Mouse (Mus musculus) MEL (cell line): ENCODE data around the gene Btbd7. TPM values are rescaled to one million over a fixed set of nuclear protein-coding genes. Genes with fewer than 3 reads are reported as not detected.

ENCODE experiments used
- DNase-seq: peaks from one replicate; pipeline ENCODE4 v3.0.0; 2011; ENCODE audit warnings: low read depth, low spot score
- H3K27ac ChIP-seq: 2 replicates; pipeline ENCODE4 v1.5.1; 2012; ENCODE audit warnings: low read depth, mild to moderate bottlenecking, control low read depth, low read length, moderate library complexity; ENCODE audit not compliant: control insufficient read depth
- H3K27me3 ChIP-seq, 2 experiments: fragments of 150-350 bp in 1 of 2; sonication (generic) in 1 of 2; 2 replicates each; pipeline ENCODE4 v1.6.1; 2012; ENCODE audit warnings: low read length in 2 of 2, mild to moderate bottlenecking in 2 of 2, improper control_type of control experiment in 1 of 2, moderate library complexity in 1 of 2; ENCODE audit not compliant: insufficient read depth in 2 of 2, control insufficient read depth in 1 of 2
- H3K36me3 ChIP-seq, 2 experiments: 2 replicates each; pipeline ENCODE4 v1.6.1; 2012 to 2014; ENCODE audit warnings: low read length in 2 of 2, improper control_type of control experiment in 1 of 2, inconsistent platforms in 1 of 2, mild to moderate bottlenecking in 1 of 2; ENCODE audit not compliant: insufficient read depth in 2 of 2, control insufficient read depth in 1 of 2
- H3K4me1 ChIP-seq, 2 experiments: fragments of 150-350 bp in 1 of 2; sonication (generic) in 1 of 2; 2 replicates each; pipeline ENCODE4 v1.6.1; 2012; ENCODE audit warnings: low read length in 2 of 2, improper control_type of control experiment in 1 of 2, mild to moderate bottlenecking in 1 of 2; ENCODE audit not compliant: insufficient read depth in 2 of 2, control insufficient read depth in 1 of 2
- H3K4me3 ChIP-seq, 2 experiments: fragments of 150-350 bp in 1 of 2; sonication (generic) in 1 of 2; 2 replicates each; pipeline ENCODE4 v1.5.1; 2012; ENCODE audit warnings: low read depth in 2 of 2, low read length in 2 of 2, mild to moderate bottlenecking in 2 of 2, moderate library complexity in 2 of 2, control low read depth in 1 of 2, improper control_type of control experiment in 1 of 2; ENCODE audit not compliant: control insufficient read depth in 1 of 2, insufficient read depth in 1 of 2
- H3K79me2 ChIP-seq: 2 replicates; pipeline ENCODE4 v1.6.1; 2012; ENCODE audit warnings: mild to moderate bottlenecking, low read length, moderate library complexity; ENCODE audit not compliant: control insufficient read depth, poor library complexity, insufficient read depth
- H3K9ac ChIP-seq: 2 replicates; pipeline ENCODE4 v1.6.1; 2012; ENCODE audit warnings: low read depth, mild to moderate bottlenecking, control low read depth, low read length, moderate library complexity; ENCODE audit not compliant: control insufficient read depth, poor library complexity, severe bottlenecking
- H3K9me3 ChIP-seq: fragments of 150-350 bp; sonication (generic); replicated peaks from 2 replicates; pipeline ENCODE4 v1.6.1; 2012; ENCODE audit warnings: mild to moderate bottlenecking, low read length, improper control_type of control experiment, moderate library complexity; ENCODE audit not compliant: insufficient read depth
- BHLHE40 ChIP-seq: IDR thresholded peaks from 2 replicates; pipeline ENCODE4 v1.6.1; 2012; ENCODE audit warnings: low read depth, mild to moderate bottlenecking, inconsistent platforms, low read length, improper control_type of control experiment, borderline replicate concordance
- CHD1 ChIP-seq: IDR thresholded peaks from 2 replicates; pipeline ENCODE4 v1.6.1; 2012; ENCODE audit warnings: low read depth, mild to moderate bottlenecking, inconsistent platforms, low read length, improper control_type of control experiment
- CTCF ChIP-seq, 3 experiments: IDR thresholded peaks in 2 of 3; conservative IDR thresholded peaks in 1 of 3; 2 replicates each; pipeline ENCODE4 v1.5.1; 2011 to 2012; ENCODE audit warnings: low read length in 3 of 3, low read depth in 2 of 3, mild to moderate bottlenecking in 2 of 3, improper control_type of control experiment in 1 of 3, inconsistent platforms in 1 of 3, mixed read lengths in 1 of 3, moderate library complexity in 1 of 3; ENCODE audit not compliant: control insufficient read depth in 1 of 3, insufficient read depth in 1 of 3, poor library complexity in 1 of 3, severe bottlenecking in 1 of 3
- E2F4 ChIP-seq: IDR thresholded peaks from 2 replicates; pipeline ENCODE4 v1.6.1; 2011; ENCODE audit warnings: low read depth, low read length, improper control_type of control experiment, borderline replicate concordance
- ELF1 ChIP-seq: IDR thresholded peaks from 2 replicates; pipeline ENCODE4 v1.6.1; 2014; ENCODE audit warnings: low read depth, mild to moderate bottlenecking, inconsistent platforms, low read length, improper control_type of control experiment, moderate library complexity
- EP300 ChIP-seq, 2 experiments: IDR thresholded peaks; 2 replicates each; pipeline ENCODE4 v1.6.1; 2011; ENCODE audit warnings: improper control_type of control experiment in 2 of 2, low read length in 2 of 2, low read depth in 1 of 2, mild to moderate bottlenecking in 1 of 2
- GABPA ChIP-seq: IDR thresholded peaks from 2 replicates; pipeline ENCODE4 v1.6.1; 2012; ENCODE audit warnings: low read depth, mild to moderate bottlenecking, inconsistent platforms, low read length, improper control_type of control experiment, moderate library complexity
- MAFK ChIP-seq: IDR thresholded peaks from 2 replicates; pipeline ENCODE4 v1.6.1; 2011; ENCODE audit warnings: low read depth, mild to moderate bottlenecking, low read length, improper control_type of control experiment, borderline replicate concordance
- MAZ ChIP-seq: IDR thresholded peaks from 2 replicates; pipeline ENCODE4 v1.6.1; 2012; ENCODE audit warnings: low read depth, mild to moderate bottlenecking, inconsistent platforms, low read length, improper control_type of control experiment
- MEF2A ChIP-seq: IDR thresholded peaks from 2 replicates; pipeline ENCODE4 v1.6.1; 2014; ENCODE audit warnings: low read depth, mild to moderate bottlenecking, inconsistent platforms, low read length, improper control_type of control experiment; ENCODE audit not compliant: poor library complexity, insufficient replicate concordance, severe bottlenecking; ENCODE audit errors: extremely low read depth
- MXI1 ChIP-seq: IDR thresholded peaks from 2 replicates; pipeline ENCODE4 v1.6.1; 2011; ENCODE audit warnings: mild to moderate bottlenecking, low read depth, low read length, improper control_type of control experiment
- POLR2A ChIP-seq, 2 experiments: IDR thresholded peaks; 2 replicates each; pipeline ENCODE4 v1.6.1; 2011 to 2012; ENCODE audit warnings: low read length in 2 of 2, mild to moderate bottlenecking in 2 of 2, control low read depth in 1 of 2, improper control_type of control experiment in 1 of 2, low read depth in 1 of 2, moderate library complexity in 1 of 2; ENCODE audit not compliant: control insufficient read depth in 1 of 2, insufficient read depth in 1 of 2, poor library complexity in 1 of 2
- RAD21 ChIP-seq: IDR thresholded peaks from 2 replicates; pipeline ENCODE4 v1.6.1; 2011; ENCODE audit warnings: mild to moderate bottlenecking, low read depth, low read length, improper control_type of control experiment
- SMC3 ChIP-seq: IDR thresholded peaks from 2 replicates; pipeline ENCODE4 v1.6.1; 2011; ENCODE audit warnings: low read depth, low read length, improper control_type of control experiment
- TCF12 ChIP-seq: IDR thresholded peaks from 2 replicates; pipeline ENCODE4 v1.6.1; 2014; ENCODE audit warnings: low read depth, mild to moderate bottlenecking, inconsistent platforms, low read length, improper control_type of control experiment, moderate library complexity
- USF2 ChIP-seq, 2 experiments: IDR thresholded peaks; 2 replicates each; pipeline ENCODE4 v1.6.1; 2011 to 2012; ENCODE audit warnings: improper control_type of control experiment in 2 of 2, low read length in 2 of 2, borderline replicate concordance in 1 of 2, inconsistent platforms in 1 of 2, low read depth in 1 of 2, mild to moderate bottlenecking in 1 of 2; ENCODE audit not compliant: insufficient read depth in 1 of 2
- ZKSCAN1 ChIP-seq: IDR thresholded peaks from 2 replicates; pipeline ENCODE4 v1.6.1; 2012; ENCODE audit warnings: low read depth, mild to moderate bottlenecking, inconsistent platforms, low read length, improper control_type of control experiment, moderate library complexity
- ZNF384 ChIP-seq: IDR thresholded peaks from 2 replicates; pipeline ENCODE4 v1.6.1; 2012; ENCODE audit warnings: low read depth, mild to moderate bottlenecking, inconsistent platforms, low read length, improper control_type of control experiment
- polyA plus RNA-seq, 2 experiments: library from polyadenylated mRNA; stranded (reverse) in 1 of 2; unstranded in 1 of 2; fragments of >175 nt in 1 of 2; fragments of >200 nt in 1 of 2; gene quantifications; 2 replicates each; pipeline versions ENCODE4 v1.2.1 to v1.2.4; 2012; ENCODE audit warnings: low replicate concordance in 2 of 2, low read depth in 1 of 2; ENCODE audit not compliant: insufficient read length in 2 of 2, insufficient read depth in 1 of 2, missing spikeins in 1 of 2
- total RNA-seq: library from RNA; depleted of rRNA; stranded (reverse); fragments of 300-350 nt; gene quantifications from 2 replicates; pipeline ENCODE4 v1.2.3, GENCODE M21; 2012

Gene Btbd7
- total and polyA plus RNA-seq, 3 experiments, result 8.4 to 14.3 TPM; not detected in 1

- 0 out of 2 replicates have a peak, but pooled peaks have one; percentile 15 for TF ChIP-seq ZNF384
- no peak for TF ChIP-seq CHD1
- peak; percentile 33; the same call in 1 of the 2 replicates for TF ChIP-seq TCF12
- no peak for TF ChIP-seq ELF1
- TF ChIP-seq, all 39 proteins: peak for 13
Measured at GRCm38 (mm10) chr12:102870527-102870926, 7.7 kb downstream of the Btbd7 start (continued).

DNA sequence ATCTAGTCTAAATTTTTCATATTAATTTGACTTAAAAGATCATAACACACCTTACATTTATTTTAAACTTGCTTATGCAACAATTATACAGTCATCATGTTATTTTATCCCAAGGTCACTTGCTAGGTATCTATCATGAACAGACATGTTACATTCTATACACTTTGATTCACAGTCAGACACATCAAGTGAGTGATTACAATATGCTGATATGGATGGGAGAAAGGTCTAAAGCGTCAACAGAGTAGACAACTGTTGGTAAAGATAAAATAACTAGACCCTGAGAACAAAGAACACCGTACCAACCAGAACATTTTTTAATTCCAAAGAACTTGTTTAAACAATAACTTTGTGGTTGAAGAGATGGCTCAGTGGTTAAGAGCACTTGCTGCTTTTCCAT lies 8.5 kb downstream of the Btbd7 start:
- no peak overlapping the region for H3K9ac ChIP-seq
- peaks cover 34% of the 10 kb centered on the region for H3K79me2 ChIP-seq
- no peak overlapping the region for H3K4me3 ChIP-seq
- no peaks in the 10 kb centered on the region for H3K9me3 ChIP-seq
- peaks cover 2 to 24% of the 10 kb centered on the region in 2 experiments; a peak in 3 of 4 replicates for H3K36me3 ChIP-seq
- peaks cover 0 to 5% of the 10 kb centered on the region in 2 experiments; a peak in 2 of 4 replicates for H3K4me1 ChIP-seq
- no peak overlapping the region for H3K27ac ChIP-seq
- H3K27me3 ChIP-seq, result no peaks in the 10 kb centered on the region
- DNase-seq, result no peak
- TF ChIP-seq SMC3, result no peak

GRCm38 (mm10) chr12:102860806-102861205 lies 17.5 kb downstream of the Btbd7 start:
- H3K27me3 ChIP-seq, result no peaks in the 10 kb centered on the region
- no peaks in the 10 kb centered on the region; the same call in 1 of the 2 replicates for H3K9me3 ChIP-seq
- TF ChIP-seq GABPA (no peak), MAFK (no peak), RAD21 (no peak), ZKSCAN1 (no peak), ELF1 (no peak), BHLHE40 (no peak), USF2 (IDR thresholded peaks at IDR 0.05; ENCODE audit: borderline replicate concordance in 1 of 2, insufficient read depth in 1 of 2, low read depth in 1 of 2, low read length in 2 of 2) (no peak), E2F4 (no peak), MEF2A (no peak), CTCF (IDR thresholded peaks at IDR 0.05 in 2 of 3, conservative IDR thresholded peaks at IDR 0.05 in 1 of 3; ENCODE audit: control insufficient read depth in 1 of 3, insufficient read depth in 1 of 3, low read depth in 2 of 3, low read length in 3 of 3, poor library complexity in 1 of 3, severe bottlenecking in 1 of 3) (no peak), MAZ (no peak), EP300 (IDR thresholded peaks at IDR 0.05; ENCODE audit: low read depth in 1 of 2, low read length in 2 of 2) (no peak), POLR2A (IDR thresholded peaks at IDR 0.05; ENCODE audit: control insufficient read depth in 1 of 2, insufficient read depth in 1 of 2, low read depth in 1 of 2, low read length in 2 of 2, poor library complexity in 1 of 2) (no peak), MXI1 (no peak)
- TF ChIP-seq, all 39 proteins: peak for 0
- H3K79me2 ChIP-seq, result peaks cover 8% of the 10 kb centered on the region; the same call in 1 of the 2 replicates
- no peak overlapping the region for H3K27ac ChIP-seq
- peaks cover 0 to 6% of the 10 kb centered on the region in 2 experiments; a peak in 3 of 4 replicates for H3K36me3 ChIP-seq
- H3K4me3 ChIP-seq, result no peak overlapping the region
- H3K4me1 ChIP-seq, result no peaks in the 10 kb centered on the region
- no peak for DNase-seq
- no peak overlapping the region for H3K9ac ChIP-seq
